9 mouse cellular contexts compared by ENCODE assay signal in the genomic region with DNA sequence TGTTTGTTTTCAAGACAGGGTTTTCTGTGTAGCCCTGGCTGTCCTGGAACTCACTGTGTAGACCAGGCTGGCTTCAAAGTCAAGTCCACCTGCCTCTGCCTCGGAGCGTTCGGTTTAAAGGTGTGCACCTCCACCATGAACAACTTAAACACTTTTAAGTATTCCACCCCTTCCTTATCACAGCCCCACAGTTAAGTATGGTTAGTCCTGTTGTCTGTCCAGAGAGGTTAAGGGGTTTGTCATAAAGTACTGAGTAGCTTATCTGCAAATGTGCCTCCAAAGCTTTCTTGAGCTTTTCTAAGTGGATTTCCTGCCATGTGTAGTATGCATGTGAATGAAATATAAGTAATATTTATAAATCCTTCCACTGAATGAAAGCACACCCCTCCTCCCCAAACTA. TPM values are rescaled to one million over a fixed set of nuclear protein-coding genes. Genes with fewer than 3 reads are reported as not detected.
A peak's percentile ranks its signal among the peaks of the same experiment; 100 is the strongest.
DNase-seq lines count a peak whose midpoint lies in the region; ATAC-seq and TF ChIP-seq lines count a peak whose summit lies in the region.
"Had no signal": no experiment of that assay in that cellular context is flagged by ENCODE, and none has a peak within 500 bp of the region (broad histone marks: within the 10 kb centered on the region; RNA-seq: fewer than 3 reads in every experiment).

No protein-coding gene starts in this region.

- no peak overlapping the region for H3K27ac ChIP-seq in forebrain, embryonic 13.5 days
- no peak overlapping the region for H3K27ac ChIP-seq in forebrain, postnatal 0 days (ENCODE audit: low read depth, low read length)
- H3K27ac ChIP-seq in limb, embryonic 12.5 days: no peak overlapping the region
- H3K27ac ChIP-seq in limb, embryonic 10.5 days: no peak overlapping the region
- no peak overlapping the region for H3K27ac ChIP-seq in embryonic facial prominence, embryonic 14.5 days (replicated peaks; ENCODE audit: low read depth, low read length)

- H3K4me1 ChIP-seq in forebrain, embryonic 13.5 days: peaks cover 20% of the 10 kb centered on the region
- peaks cover 7% of the 10 kb centered on the region; the same call in 1 of the 2 replicates for H3K4me1 ChIP-seq in forebrain, postnatal 0 days (ENCODE audit: insufficient read depth)
- H3K4me1 ChIP-seq in limb, embryonic 12.5 days (replicated peaks): peaks cover 13% of the 10 kb centered on the region
- peaks cover 8% of the 10 kb centered on the region for H3K4me1 ChIP-seq in limb, embryonic 10.5 days
- H3K4me1 ChIP-seq in embryonic facial prominence, embryonic 14.5 days (ENCODE audit: control insufficient read depth, insufficient read depth, low read length): peaks cover 5% of the 10 kb centered on the region

- ATAC-seq in forebrain, embryonic 13.5 days: no peak
- ATAC-seq in forebrain, postnatal 0 days: no peak
- no peak for ATAC-seq in limb, embryonic 12.5 days (ENCODE audit: insufficient number of reproducible peaks, insufficient read depth, low FRiP score, low TSS enrichment, low read depth)
- no peak for ATAC-seq in embryonic facial prominence, embryonic 14.5 days (ENCODE audit: low read depth)
- peak; percentile 69 for ATAC-seq in megakaryocyte-erythroid progenitor cell, adult 5-6 weeks (replicated peaks; ENCODE audit: low FRiP score, low TSS enrichment, poor library complexity, severe bottlenecking)

- TF ChIP-seq CTCF in forebrain, postnatal 0 days (IDR thresholded peaks at IDR 0.05; ENCODE audit: low read depth): no peak

- peak overlapping the region; percentile 18; the same call in 1 of the 2 replicates for H3K9ac ChIP-seq in forebrain, embryonic 13.5 days
- no peak overlapping the region for H3K9ac ChIP-seq in forebrain, postnatal 0 days
- no peak overlapping the region for H3K9ac ChIP-seq in limb, embryonic 12.5 days (replicated peaks)
- 0 out of 2 replicates have a peak overlapping the region, but pooled peaks have one; percentile 27 for H3K9ac ChIP-seq in embryonic facial prominence, embryonic 14.5 days (ENCODE audit: low read depth, low read length)

- DNase-seq in forebrain, postnatal 0 days: no peak
- no peak for DNase-seq in limb, embryonic 10.5 days (ENCODE audit: low spot score)
- DNase-seq in embryonic facial prominence, embryonic 14.5 days (ENCODE audit: low spot score): no peak
- DNase-seq in layer of hippocampus, adult 9-11 months: no peak
- no peak for DNase-seq in spleen, postnatal 36 days (ENCODE audit: low spot score in 2 of 2)
- DNase-seq: kidney, adult 9 months had no signal

- H3K9me3 ChIP-seq in forebrain, embryonic 13.5 days (replicated peaks): no peaks in the 10 kb centered on the region
- no peaks in the 10 kb centered on the region for H3K9me3 ChIP-seq in forebrain, postnatal 0 days (ENCODE audit: low read length)
- no peaks in the 10 kb centered on the region for H3K9me3 ChIP-seq in limb, embryonic 12.5 days
- no peaks in the 10 kb centered on the region for H3K9me3 ChIP-seq in limb, embryonic 10.5 days (replicated peaks)
- no peaks in the 10 kb centered on the region for H3K9me3 ChIP-seq in embryonic facial prominence, embryonic 14.5 days (ENCODE audit: control insufficient read depth, low read length)

- no peaks in the 10 kb centered on the region for H3K27me3 ChIP-seq in forebrain, embryonic 13.5 days
- no peaks in the 10 kb centered on the region for H3K27me3 ChIP-seq in forebrain, postnatal 0 days (ENCODE audit: insufficient read depth, low read length)
- H3K27me3 ChIP-seq in limb, embryonic 12.5 days: no peaks in the 10 kb centered on the region
- H3K27me3 ChIP-seq in limb, embryonic 10.5 days (ENCODE audit: low read depth, poor library complexity, severe bottlenecking): no peaks in the 10 kb centered on the region
- no peaks in the 10 kb centered on the region for H3K27me3 ChIP-seq in embryonic facial prominence, embryonic 14.5 days (replicated peaks; ENCODE audit: control insufficient read depth, insufficient read depth, low read length)

- H3K36me3 ChIP-seq in forebrain, embryonic 13.5 days (ENCODE audit: poor library complexity, severe bottlenecking): peaks cover 10% of the 10 kb centered on the region
- H3K36me3 ChIP-seq in forebrain, postnatal 0 days (ENCODE audit: insufficient read depth): no peaks in the 10 kb centered on the region
- H3K36me3 ChIP-seq in limb, embryonic 12.5 days: peaks cover 10% of the 10 kb centered on the region
- peaks cover 11% of the 10 kb centered on the region for H3K36me3 ChIP-seq in limb, embryonic 10.5 days
- H3K36me3 ChIP-seq in embryonic facial prominence, embryonic 14.5 days (ENCODE audit: control insufficient read depth, insufficient read depth, low read length): 0 out of 2 replicates have a peak, but pooled peaks cover 5% of the 10 kb centered on the region

- H3K4me3 ChIP-seq in forebrain, embryonic 13.5 days: no peak overlapping the region
- no peak overlapping the region for H3K4me3 ChIP-seq in forebrain, postnatal 0 days (ENCODE audit: low read depth, low read length)
- no peak overlapping the region for H3K4me3 ChIP-seq in limb, embryonic 12.5 days (replicated peaks)
- no peak overlapping the region for H3K4me3 ChIP-seq in limb, embryonic 10.5 days
- no peak overlapping the region for H3K4me3 ChIP-seq in embryonic facial prominence, embryonic 14.5 days (ENCODE audit: low read depth, low read length)

- 95% methylated on average over 3 of the region's 3 CpGs for WGBS in forebrain, embryonic 13.5 days
- WGBS in forebrain, postnatal 0 days: 89% methylated on average over 3 of the region's 3 CpGs
- WGBS in limb, embryonic 12.5 days: 93% methylated on average over 3 of the region's 3 CpGs
- 87% methylated on average over 3 of the region's 3 CpGs for WGBS in limb, embryonic 10.5 days
- 89% methylated on average over 3 of the region's 3 CpGs for WGBS in embryonic facial prominence, embryonic 14.5 days

- H3K4me2 ChIP-seq in forebrain, embryonic 13.5 days: no peak overlapping the region
- no peak overlapping the region for H3K4me2 ChIP-seq in forebrain, postnatal 0 days (ENCODE audit: low read depth)
- H3K4me2 ChIP-seq in limb, embryonic 12.5 days: peak overlapping the region; percentile 1; the same call in 1 of the 2 replicates
- no peak overlapping the region for H3K4me2 ChIP-seq in embryonic facial prominence, embryonic 14.5 days (ENCODE audit: low read depth, low read length)

RNA-seq across cellular contexts. Expression of a gene that starts 1.8 kb away (rescaled TPM):
- 51.5 and 56.1 TPM in 2 replicates for polyA plus RNA-seq in forebrain, embryonic 13.5 days (2015; fragmentation: Nextera tagmentation; extraction: Ambion mirVana)
- total RNA-seq in forebrain, postnatal 0 days (2014; rRNA removed): 8.0 and 15.2 TPM in 2 replicates
- polyA plus RNA-seq in forebrain, postnatal 0 days (2015; fragmentation: Nextera tagmentation; extraction: Ambion mirVana): 27.8 and 30.5 TPM in 2 replicates
- 58.9 and 59.8 TPM in 2 replicates for polyA plus RNA-seq in limb, embryonic 12.5 days (2016; fragmentation: Nextera tagmentation; extraction: Ambion mirVana)
- 60.9 and 62.9 TPM in 2 replicates for polyA plus RNA-seq in limb, embryonic 10.5 days (2016; fragmentation: Nextera tagmentation; extraction: Ambion mirVana)
- polyA plus RNA-seq in embryonic facial prominence, embryonic 14.5 days (2014; fragmentation: Nextera tagmentation; extraction: Ambion mirVana): 43.4 and 48.8 TPM in 2 replicates
- total RNA-seq in megakaryocyte-erythroid progenitor cell, adult 5-6 weeks (2014; fragmentation: Nextera tagmentation): 46.1 and 55.7 TPM in 2 replicates
- 71.5 and 106 TPM in 2 replicates for total RNA-seq in megakaryocyte-erythroid progenitor cell, adult 5-6 weeks (2017)

RNA-seq across cellular contexts. Expression of a gene that starts 14.5 kb away (rescaled TPM):
- 50.0 and 55.3 TPM in 2 replicates for polyA plus RNA-seq in forebrain, embryonic 13.5 days (2015; fragmentation: Nextera tagmentation; extraction: Ambion mirVana)
- total RNA-seq in forebrain, postnatal 0 days (2014; rRNA removed): 17.1 and 21.3 TPM in 2 replicates
- polyA plus RNA-seq in forebrain, postnatal 0 days (2015; fragmentation: Nextera tagmentation; extraction: Ambion mirVana): 18.0 and 34.0 TPM in 2 replicates
- polyA plus RNA-seq in limb, embryonic 12.5 days (2016; fragmentation: Nextera tagmentation; extraction: Ambion mirVana): 44.4 and 47.1 TPM in 2 replicates
- 48.2 and 49.0 TPM in 2 replicates for polyA plus RNA-seq in limb, embryonic 10.5 days (2016; fragmentation: Nextera tagmentation; extraction: Ambion mirVana)
- polyA plus RNA-seq in embryonic facial prominence, embryonic 14.5 days (2014; fragmentation: Nextera tagmentation; extraction: Ambion mirVana): 24.7 and 28.7 TPM in 2 replicates
- 24.1 and 37.8 TPM in 2 replicates for total RNA-seq in megakaryocyte-erythroid progenitor cell, adult 5-6 weeks (2014; fragmentation: Nextera tagmentation)
- total RNA-seq in megakaryocyte-erythroid progenitor cell, adult 5-6 weeks (2017): 22.0 and 25.1 TPM in 2 replicates

RNA-seq across cellular contexts. Expression of a gene that starts 27.2 kb away (rescaled TPM):
- 0.23 and 0.64 TPM in 2 replicates for polyA plus RNA-seq in forebrain, embryonic 13.5 days (2015; fragmentation: Nextera tagmentation; extraction: Ambion mirVana)
- total RNA-seq in forebrain, postnatal 0 days (2014; rRNA removed): 0.71 and 1.8 TPM in 2 replicates
- 2.3 and 2.5 TPM in 2 replicates for polyA plus RNA-seq in forebrain, postnatal 0 days (2015; fragmentation: Nextera tagmentation; extraction: Ambion mirVana)
- polyA plus RNA-seq in limb, embryonic 12.5 days (2016; fragmentation: Nextera tagmentation; extraction: Ambion mirVana): 1.3 and 1.5 TPM in 2 replicates
- 0.68 and 1.4 TPM in 2 replicates for polyA plus RNA-seq in limb, embryonic 10.5 days (2016; fragmentation: Nextera tagmentation; extraction: Ambion mirVana)
- 1.8 and 2.3 TPM in 2 replicates for polyA plus RNA-seq in embryonic facial prominence, embryonic 14.5 days (2014; fragmentation: Nextera tagmentation; extraction: Ambion mirVana)
- total RNA-seq in megakaryocyte-erythroid progenitor cell, adult 5-6 weeks (2014; fragmentation: Nextera tagmentation): not detected in 2 replicates
- total RNA-seq in megakaryocyte-erythroid progenitor cell, adult 5-6 weeks (2017): not detected in 2 replicates

RNA-seq across cellular contexts. Expression of a gene that starts 53.4 kb away (rescaled TPM):
- polyA plus RNA-seq in forebrain, embryonic 13.5 days (2015; fragmentation: Nextera tagmentation; extraction: Ambion mirVana): 87.8 and 96.4 TPM in 2 replicates
- 57.2 and 62.1 TPM in 2 replicates for total RNA-seq in forebrain, postnatal 0 days (2014; rRNA removed)
- polyA plus RNA-seq in forebrain, postnatal 0 days (2015; fragmentation: Nextera tagmentation; extraction: Ambion mirVana): 62.1 and 75.6 TPM in 2 replicates
- 84.7 and 87.5 TPM in 2 replicates for polyA plus RNA-seq in limb, embryonic 12.5 days (2016; fragmentation: Nextera tagmentation; extraction: Ambion mirVana)
- polyA plus RNA-seq in limb, embryonic 10.5 days (2016; fragmentation: Nextera tagmentation; extraction: Ambion mirVana): 89.2 and 90.1 TPM in 2 replicates
- 62.3 and 69.9 TPM in 2 replicates for polyA plus RNA-seq in embryonic facial prominence, embryonic 14.5 days (2014; fragmentation: Nextera tagmentation; extraction: Ambion mirVana)
- 42.1 and 56.8 TPM in 2 replicates for total RNA-seq in megakaryocyte-erythroid progenitor cell, adult 5-6 weeks (2014; fragmentation: Nextera tagmentation)
- total RNA-seq in megakaryocyte-erythroid progenitor cell, adult 5-6 weeks (2017): 52.0 and 57.9 TPM in 2 replicates

Comparison
In these comparisons a context has a peak if more than half of its experiments do, and no peak if none do; other contexts are left out.
1. H3K9ac ChIP-seq: peak in forebrain, embryonic 13.5 days (single experiment) and embryonic facial prominence, embryonic 14.5 days (single experiment); none in forebrain, postnatal 0 days (single experiment) and limb, embryonic 12.5 days (single experiment).